Mouse (Mus musculus): ENCODE data around the gene Vamp4. TPM values are rescaled to one million over a fixed set of nuclear protein-coding genes. Genes with fewer than 3 reads are reported as not detected.

The Vamp4 gene
- total and polyA plus RNA-seq, 3 experiments, result 9.6 to 17.1 TPM; not detected in 1

GRCm38 (mm10) chr1:162611191-162611590 lies 40.9 kb downstream of the Vamp4 start:
- no peak overlapping the region for H3K9ac ChIP-seq (ENCODE audit: control insufficient read depth, low read depth, low read length, poor library complexity, severe bottlenecking)
- no peaks in the 10 kb centered on the region for H3K36me3 ChIP-seq (ENCODE audit: control insufficient read depth in 1 of 2, insufficient read depth in 2 of 2, low read length in 2 of 2)
- no peak for DNase-seq (ENCODE audit: low read depth, low spot score)
- H3K79me2 ChIP-seq (ENCODE audit: control insufficient read depth, insufficient read depth, low read length, poor library complexity), result no peaks in the 10 kb centered on the region
- H3K4me1 ChIP-seq (ENCODE audit: control insufficient read depth in 1 of 2, insufficient read depth in 2 of 2, low read length in 2 of 2), result no peaks in the 10 kb centered on the region
- no peak overlapping the region for H3K27ac ChIP-seq (ENCODE audit: control insufficient read depth, low read depth, low read length)
- peaks cover 5 to 11% of the 10 kb centered on the region in 2 experiments for H3K27me3 ChIP-seq (ENCODE audit: control insufficient read depth in 1 of 2, insufficient read depth in 2 of 2, low read length in 2 of 2)
- no peaks in the 10 kb centered on the region for H3K9me3 ChIP-seq (replicated peaks; ENCODE audit: insufficient read depth, low read length)
- H3K4me3 ChIP-seq (ENCODE audit: control insufficient read depth in 1 of 2, insufficient read depth in 1 of 2, low read depth in 2 of 2, low read length in 2 of 2), result no peak overlapping the region
- TF ChIP-seq GATA1 (IDR thresholded peaks at IDR 0.05; ENCODE audit: low read depth, low read length) (no peak), SIN3A (IDR thresholded peaks at IDR 0.05; ENCODE audit: low read length) (no peak), TBP (IDR thresholded peaks at IDR 0.05; ENCODE audit: low read depth, low read length) (no peak), MAZ (IDR thresholded peaks at IDR 0.05; ENCODE audit: low read depth, low read length) (no peak), NRF1 (IDR thresholded peaks at IDR 0.05; ENCODE audit: insufficient read depth, low read depth, low read length, poor library complexity, severe bottlenecking) (no peak)

DNA sequence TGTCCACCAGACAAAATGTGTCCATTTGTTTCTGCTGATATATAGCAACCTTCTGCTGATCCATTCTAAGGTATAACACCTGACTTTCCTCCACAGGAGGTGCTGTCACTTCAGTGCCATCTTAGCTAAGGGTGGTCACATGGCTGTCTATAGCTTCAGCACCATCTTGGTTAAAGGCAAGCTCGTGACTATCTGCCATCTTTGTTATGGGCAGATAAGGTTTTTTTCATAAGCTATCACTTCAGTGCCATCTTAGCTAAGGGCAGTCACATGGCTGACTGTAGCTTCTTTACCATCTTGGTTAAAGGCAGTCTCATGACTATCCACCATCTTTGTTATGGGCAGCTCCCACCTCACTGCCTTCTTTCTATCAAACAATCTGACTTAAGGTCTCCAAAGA lies 45.2 kb downstream of the Vamp4 start:
- no peak overlapping the region for H3K27ac ChIP-seq (ENCODE audit: control insufficient read depth, low read depth, low read length)
- H3K27me3 ChIP-seq (ENCODE audit: control insufficient read depth in 1 of 2, insufficient read depth in 2 of 2, low read length in 2 of 2), result peaks cover 3 to 11% of the 10 kb centered on the region in 2 experiments; a peak in 3 of 4 replicates
- H3K36me3 ChIP-seq (ENCODE audit: control insufficient read depth in 1 of 2, insufficient read depth in 2 of 2, low read length in 2 of 2), result no peaks in the 10 kb centered on the region
- H3K79me2 ChIP-seq (ENCODE audit: control insufficient read depth, insufficient read depth, low read length, poor library complexity), result no peaks in the 10 kb centered on the region
- no peaks in the 10 kb centered on the region for H3K4me1 ChIP-seq (ENCODE audit: control insufficient read depth in 1 of 2, insufficient read depth in 2 of 2, low read length in 2 of 2)
- no peaks in the 10 kb centered on the region for H3K9me3 ChIP-seq (replicated peaks; ENCODE audit: insufficient read depth, low read length)
- peak; percentile 73 for DNase-seq (ENCODE audit: low read depth, low spot score)
- H3K4me3 ChIP-seq (ENCODE audit: control insufficient read depth in 1 of 2, insufficient read depth in 1 of 2, low read depth in 2 of 2, low read length in 2 of 2), result no peak overlapping the region
- no peak overlapping the region for H3K9ac ChIP-seq (ENCODE audit: control insufficient read depth, low read depth, low read length, poor library complexity, severe bottlenecking)
- TF ChIP-seq NRF1 (IDR thresholded peaks at IDR 0.05; ENCODE audit: insufficient read depth, low read depth, low read length, poor library complexity, severe bottlenecking) (peak; percentile 30; the same call in 1 of the 2 replicates), ETS1 (IDR thresholded peaks at IDR 0.05; ENCODE audit: low read depth, low read length) (no peak), USF2 (IDR thresholded peaks at IDR 0.05; ENCODE audit: borderline replicate concordance in 1 of 2, insufficient read depth in 1 of 2, low read depth in 1 of 2, low read length in 2 of 2) (peak in 1 of 2 experiments; percentile 71; a peak in 2 of 4 replicates), RAD21 (IDR thresholded peaks at IDR 0.05; ENCODE audit: low read depth, low read length) (no peak), RCOR1 (IDR thresholded peaks at IDR 0.05; ENCODE audit: low read depth, low read length) (peak; percentile 17; the same call in 1 of the 2 replicates), ZC3H11A (IDR thresholded peaks at IDR 0.05; ENCODE audit: low read depth, low read length) (no peak), MEF2A (IDR thresholded peaks at IDR 0.05; ENCODE audit: extremely low read depth, insufficient replicate concordance, low read depth, low read length, poor library complexity, severe bottlenecking) (no peak), MAFK (IDR thresholded peaks at IDR 0.05; ENCODE audit: borderline replicate concordance, low read depth, low read length) (no peak), ZNF384 (IDR thresholded peaks at IDR 0.05; ENCODE audit: low read depth, low read length) (peak; percentile 67), E2F4 (IDR thresholded peaks at IDR 0.05; ENCODE audit: borderline replicate concordance, low read depth, low read length) (no peak), MAZ (IDR thresholded peaks at IDR 0.05; ENCODE audit: low read depth, low read length) (no peak), SMC3 (IDR thresholded peaks at IDR 0.05; ENCODE audit: low read depth, low read length) (no peak), CTCF (IDR thresholded peaks at IDR 0.05 in 2 of 3, conservative IDR thresholded peaks at IDR 0.05 in 1 of 3; ENCODE audit: control insufficient read depth in 1 of 3, insufficient read depth in 1 of 3, low read depth in 2 of 3, low read length in 3 of 3, poor library complexity in 1 of 3, severe bottlenecking in 1 of 3) (no peak), TAL1 (IDR thresholded peaks at IDR 0.05; ENCODE audit: low read length) (no peak), MYB (IDR thresholded peaks at IDR 0.05; ENCODE audit: low read depth, low read length) (no peak), POLR2A (IDR thresholded peaks at IDR 0.05; ENCODE audit: control insufficient read depth in 1 of 2, insufficient read depth in 1 of 2, low read depth in 1 of 2, low read length in 2 of 2, poor library complexity in 1 of 2) (no peak), TBP (IDR thresholded peaks at IDR 0.05; ENCODE audit: low read depth, low read length) (no peak), NELFE (IDR thresholded peaks at IDR 0.05; ENCODE audit: low read depth, low read length) (no peak), MXI1 (IDR thresholded peaks at IDR 0.05; ENCODE audit: low read depth, low read length) (no peak), KAT2A (conservative IDR thresholded peaks at IDR 0.05; ENCODE audit: low read depth, low read length) (no peak; the same call in 1 of the 2 replicates), CHD1 (IDR thresholded peaks at IDR 0.05; ENCODE audit: low read depth, low read length) (no peak), ZMIZ1 (IDR thresholded peaks at IDR 0.05; ENCODE audit: low read depth, low read length) (no peak), UBTF (IDR thresholded peaks at IDR 0.05; ENCODE audit: borderline replicate concordance, insufficient read depth, low read depth, low read length) (no peak), TCF12 (IDR thresholded peaks at IDR 0.05; ENCODE audit: low read depth, low read length) (no peak), GABPA (IDR thresholded peaks at IDR 0.05; ENCODE audit: low read depth, low read length) (no peak), JUND (IDR thresholded peaks at IDR 0.05; ENCODE audit: low read depth, low read length) (no peak), ZKSCAN1 (IDR thresholded peaks at IDR 0.05; ENCODE audit: low read depth, low read length) (no peak), BHLHE40 (IDR thresholded peaks at IDR 0.05; ENCODE audit: borderline replicate concordance, low read depth, low read length) (no peak), ELF1 (IDR thresholded peaks at IDR 0.05; ENCODE audit: low read depth, low read length) (no peak)

All from MEL (cell line).